Mouse (Mus musculus) testis, adult 2 months (tissue): ENCODE measurements around the gene Skap1.

Experiments
- CTCF ChIP-seq: fragments of 200-500 bp; IDR thresholded peaks from 2 replicates; pipeline ENCODE4 v1.5.1; 2012; ENCODE audit warnings: low read depth, mild to moderate bottlenecking, inconsistent platforms, low read length, moderate library complexity; ENCODE audit not compliant: control insufficient read depth, insufficient read depth, insufficient replicate concordance
- POLR2A ChIP-seq: fragments of 200-500 bp; IDR thresholded peaks from 2 replicates; pipeline ENCODE4 v1.6.1; 2012; ENCODE audit warnings: low read depth, mild to moderate bottlenecking, inconsistent platforms, low read length, moderate library complexity; ENCODE audit not compliant: control insufficient read depth

GRCm38 (mm10) chr11:96581604-96582384 is 117.4 kb downstream of the Skap1 start:
- TF ChIP-seq POLR2A (no peak), CTCF (peak; percentile 28; the same call in 1 of the 2 replicates)
